Mouse (Mus musculus): ENCODE measurements around the gene Olfr15.
"Not testable (repeated sequence)": the region's sequence is repeated elsewhere in the genome, so short reads cannot be mapped to it uniquely, and the experiment has no call there.

Olfr15 gene

GRCm38 (mm10) chr16:3839157-3839885 lies 8.6 kb downstream of the Olfr15 start:
- H3K27me3 ChIP-seq (ENCODE audit: insufficient read depth, low read length) = 0 out of 2 replicates have a peak, but pooled peaks cover 6% of the 10 kb centered on the region
- H3K4me1 ChIP-seq (replicated peaks; ENCODE audit: low read depth, low read length) = peaks cover 29% of the 10 kb centered on the region
- H3K36me3 ChIP-seq (ENCODE audit: insufficient read depth, low read length) = no peaks in the 10 kb centered on the region
- H3K9me3 ChIP-seq (ENCODE audit: low read length) = no peaks in the 10 kb centered on the region
- TF ChIP-seq CTCF (conservative IDR thresholded peaks at IDR 0.05; ENCODE audit: low read length) (peak; percentile 55), NANOG (IDR thresholded peaks at IDR 0.05; ENCODE audit: borderline replicate concordance, low read length) (no peak)
- H3K4me3 ChIP-seq (replicated peaks; ENCODE audit: low read length) = peak overlapping the region; percentile 67

GRCm38 (mm10) chr16:3842989-3843388 lies 12.3 kb downstream of the Olfr15 start:
- no peaks in the 10 kb centered on the region for H3K36me3 ChIP-seq (ENCODE audit: insufficient read depth, low read length)
- no peak for TF ChIP-seq CTCF (conservative IDR thresholded peaks at IDR 0.05; ENCODE audit: low read length)
- TF ChIP-seq NANOG (IDR thresholded peaks at IDR 0.05; ENCODE audit: borderline replicate concordance, low read length) = no peak
- TF ChIP-seq POU5F1 (IDR thresholded peaks at IDR 0.05; ENCODE audit: borderline replicate concordance, low read length) = no peak
- no peaks in the 10 kb centered on the region for H3K9me3 ChIP-seq (ENCODE audit: low read length)
- H3K27me3 ChIP-seq (ENCODE audit: insufficient read depth, low read length) = 0 out of 2 replicates have a peak, but pooled peaks cover 6% of the 10 kb centered on the region
- H3K4me1 ChIP-seq (replicated peaks; ENCODE audit: low read depth, low read length) = peaks cover 49% of the 10 kb centered on the region
- no peak overlapping the region; the same call in 1 of the 2 replicates for H3K4me3 ChIP-seq (replicated peaks; ENCODE audit: low read length)

- no peaks in the 10 kb centered on the region for H3K9me3 ChIP-seq (ENCODE audit: low read length)
- H3K36me3 ChIP-seq (ENCODE audit: insufficient read depth, low read length) = no peaks in the 10 kb centered on the region
- peaks cover 58% of the 10 kb centered on the region for H3K4me1 ChIP-seq (replicated peaks; ENCODE audit: low read depth, low read length)
- TF ChIP-seq CTCF (conservative IDR thresholded peaks at IDR 0.05; ENCODE audit: low read length) (no peak), POU5F1 (IDR thresholded peaks at IDR 0.05; ENCODE audit: borderline replicate concordance, low read length) (no peak), NANOG (IDR thresholded peaks at IDR 0.05; ENCODE audit: borderline replicate concordance, low read length) (no peak)
- H3K27me3 ChIP-seq (ENCODE audit: insufficient read depth, low read length) = 0 out of 2 replicates have a peak, but pooled peaks cover 3% of the 10 kb centered on the region
- no peak overlapping the region for H3K4me3 ChIP-seq (replicated peaks; ENCODE audit: low read length)
These were observed 13.1 kb downstream of the Olfr15 start for GRCm38 (mm10) chr16:3843796-3844195.

GRCm38 (mm10) chr16:3846711-3847518 lies 16.2 kb downstream of the Olfr15 start, which contains the start of gene Zfp174:
Zfp174 (plus strand) TSS chr16:3847268.
- TF ChIP-seq NANOG (IDR thresholded peaks at IDR 0.05; ENCODE audit: borderline replicate concordance, low read length) = no peak
- TF ChIP-seq CTCF (conservative IDR thresholded peaks at IDR 0.05; ENCODE audit: low read length) = 0 out of 2 replicates have a peak, but pooled peaks have one; percentile 2
- Histone ChIP-seq H3K27me3 (ENCODE audit: insufficient read depth, low read length) (no peaks in the 10 kb centered on the region), H3K36me3 (ENCODE audit: insufficient read depth, low read length) (no peaks in the 10 kb centered on the region), H3K9me3 (ENCODE audit: low read length) (no peaks in the 10 kb centered on the region), H3K4me3 (replicated peaks; ENCODE audit: low read length) (peak within 1 kb of the TSS; percentile 86), H3K4me1 (replicated peaks; ENCODE audit: low read depth, low read length) (peaks cover 80% of the 10 kb centered on the region)

GRCm38 (mm10) chr16:3847871-3848270 lies 17.2 kb downstream of the Olfr15 start:
- TF ChIP-seq NANOG (IDR thresholded peaks at IDR 0.05; ENCODE audit: borderline replicate concordance, low read length) (no peak), CTCF (conservative IDR thresholded peaks at IDR 0.05; ENCODE audit: low read length) (no peak), POU5F1 (IDR thresholded peaks at IDR 0.05; ENCODE audit: borderline replicate concordance, low read length) (no peak)
- Histone ChIP-seq H3K27me3 (ENCODE audit: insufficient read depth, low read length) (no peaks in the 10 kb centered on the region), H3K4me1 (replicated peaks; ENCODE audit: low read depth, low read length) (peaks cover 80% of the 10 kb centered on the region), H3K4me3 (replicated peaks; ENCODE audit: low read length) (peak overlapping the region; percentile 86), H3K36me3 (ENCODE audit: insufficient read depth, low read length) (no peaks in the 10 kb centered on the region), H3K9me3 (ENCODE audit: low read length) (no peaks in the 10 kb centered on the region)

- H3K4me3 ChIP-seq (replicated peaks; ENCODE audit: low read length) = no peak overlapping the region
- peaks cover 78% of the 10 kb centered on the region for H3K4me1 ChIP-seq (replicated peaks; ENCODE audit: low read depth, low read length)
- H3K36me3 ChIP-seq (ENCODE audit: insufficient read depth, low read length) = no peaks in the 10 kb centered on the region
- no peaks in the 10 kb centered on the region for H3K9me3 ChIP-seq (ENCODE audit: low read length)
- no peaks in the 10 kb centered on the region for H3K27me3 ChIP-seq (ENCODE audit: insufficient read depth, low read length)
- TF ChIP-seq POU5F1 (IDR thresholded peaks at IDR 0.05; ENCODE audit: borderline replicate concordance, low read length) (no peak), NANOG (IDR thresholded peaks at IDR 0.05; ENCODE audit: borderline replicate concordance, low read length) (no peak), CTCF (conservative IDR thresholded peaks at IDR 0.05; ENCODE audit: low read length) (peak; percentile 22)
These were observed 17.7 kb downstream of the Olfr15 start for GRCm38 (mm10) chr16:3848416-3848815.

GRCm38 (mm10) chr16:3851301-3851700 lies 20.6 kb downstream of the Olfr15 start:
- H3K27me3 ChIP-seq (ENCODE audit: insufficient read depth, low read length); H3K4me3 ChIP-seq (replicated peaks; ENCODE audit: low read length); H3K36me3 ChIP-seq (ENCODE audit: insufficient read depth, low read length); H3K9me3 ChIP-seq (ENCODE audit: low read length): not testable (repeated sequence)
- peaks cover 62% of the 10 kb centered on the region for H3K4me1 ChIP-seq (replicated peaks; ENCODE audit: low read depth, low read length)

- peaks cover 7% of the 10 kb centered on the region; the same call in 1 of the 2 replicates for H3K36me3 ChIP-seq (ENCODE audit: insufficient read depth, low read length)
- H3K4me1 ChIP-seq (replicated peaks; ENCODE audit: low read depth, low read length) = peaks cover 52% of the 10 kb centered on the region
- H3K4me3 ChIP-seq (replicated peaks; ENCODE audit: low read length) = 0 out of 2 replicates have a peak overlapping the region, but pooled peaks have one; percentile 17
- TF ChIP-seq NANOG (IDR thresholded peaks at IDR 0.05; ENCODE audit: borderline replicate concordance, low read length) = no peak
- no peak for TF ChIP-seq CTCF (conservative IDR thresholded peaks at IDR 0.05; ENCODE audit: low read length)
- TF ChIP-seq POU5F1 (IDR thresholded peaks at IDR 0.05; ENCODE audit: borderline replicate concordance, low read length) = no peak
- no peaks in the 10 kb centered on the region for H3K9me3 ChIP-seq (ENCODE audit: low read length)
- H3K27me3 ChIP-seq (ENCODE audit: insufficient read depth, low read length) = no peaks in the 10 kb centered on the region
These were observed 21.9 kb downstream of the Olfr15 start for GRCm38 (mm10) chr16:3852586-3852985.

Data from E14TG2a.4 (cell line).